ENCODE assay signal across 10 mouse cellular contexts in the genomic region with DNA sequence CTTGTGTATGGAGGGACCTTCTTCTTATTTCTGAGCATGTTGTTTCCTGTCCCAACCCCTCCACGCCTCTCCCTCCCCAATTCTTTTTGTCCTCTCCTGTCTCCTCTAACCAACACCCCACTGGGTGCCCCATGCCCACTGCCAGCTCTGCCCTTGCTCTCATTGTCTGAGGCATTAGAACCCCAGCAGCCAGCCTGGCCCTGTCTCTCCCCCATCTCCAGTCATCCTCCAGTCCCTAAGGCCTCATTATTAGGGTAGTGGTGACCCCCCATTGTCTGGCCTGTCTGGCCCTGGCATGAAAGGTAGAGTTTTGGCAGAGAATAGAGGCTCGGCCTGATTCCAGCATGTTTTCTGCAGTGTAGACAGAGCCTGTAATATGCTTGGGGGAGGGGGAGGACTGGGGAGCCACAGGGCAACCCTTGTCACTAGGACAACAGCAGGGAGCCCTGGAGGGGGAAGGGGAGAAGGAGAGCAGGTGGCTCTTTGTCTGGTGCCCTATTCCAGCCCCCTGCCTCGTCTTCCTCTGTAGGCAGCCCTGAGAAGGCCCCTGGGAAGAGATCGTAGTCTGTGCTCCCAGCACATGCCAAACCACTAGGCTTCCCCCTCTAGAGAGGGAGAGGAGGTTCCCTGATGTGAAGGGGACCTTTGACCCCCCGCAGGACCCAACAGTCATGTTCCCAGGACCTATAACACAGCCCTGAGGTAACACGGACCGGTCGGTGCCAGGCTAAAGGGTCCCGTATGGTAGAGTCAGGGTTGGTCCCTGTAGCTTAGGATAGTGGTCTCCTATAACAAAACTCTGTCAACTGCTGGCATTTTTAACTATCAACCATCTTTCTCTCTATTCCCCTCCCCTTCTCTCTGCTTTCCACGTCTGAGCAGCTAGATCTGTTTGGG. TPM values are rescaled to one million over a fixed set of nuclear protein-coding genes. Genes with fewer than 3 reads are reported as not detected.
A peak's percentile ranks its signal among the peaks of the same experiment; 100 is the strongest.
DNase-seq lines count a peak whose midpoint lies in the region; ATAC-seq and TF ChIP-seq lines count a peak whose summit lies in the region.
"Had no signal": no experiment of that assay in that cellular context is flagged by ENCODE, and none has a peak within 500 bp of the region (broad histone marks: within the 10 kb centered on the region; RNA-seq: fewer than 3 reads in every experiment).

No protein-coding gene starts in this region.

- peak; percentile 92 for ATAC-seq in forebrain, embryonic 16.5 days
- ATAC-seq in midbrain, embryonic 13.5 days: peak; percentile 93

- H3K4me3 ChIP-seq in forebrain, embryonic 16.5 days (replicated peaks; ENCODE audit: low read length): no peak overlapping the region
- no peak overlapping the region for H3K4me3 ChIP-seq in midbrain, embryonic 13.5 days (replicated peaks)

- H3K4me1 ChIP-seq in forebrain, embryonic 16.5 days (replicated peaks; ENCODE audit: control insufficient read depth, insufficient read depth, low read length): peaks cover 42% of the 10 kb centered on the region
- peaks cover 70% of the 10 kb centered on the region for H3K4me1 ChIP-seq in midbrain, embryonic 13.5 days (replicated peaks)

- H3K9me3 ChIP-seq in forebrain, embryonic 16.5 days (ENCODE audit: control insufficient read depth, low read length): no peaks in the 10 kb centered on the region
- H3K9me3 ChIP-seq in midbrain, embryonic 13.5 days: no peaks in the 10 kb centered on the region

- H3K27me3 ChIP-seq in forebrain, embryonic 16.5 days (replicated peaks; ENCODE audit: control insufficient read depth, insufficient read depth, low read length): no peaks in the 10 kb centered on the region
- H3K27me3 ChIP-seq in midbrain, embryonic 13.5 days: no peaks in the 10 kb centered on the region

- no peaks in the 10 kb centered on the region for H3K36me3 ChIP-seq in forebrain, embryonic 16.5 days (ENCODE audit: control insufficient read depth, insufficient read depth)
- H3K36me3 ChIP-seq in midbrain, embryonic 13.5 days: no peaks in the 10 kb centered on the region

- peak; percentile 97 for DNase-seq in brain, embryonic 14.5 days (ENCODE audit: low read depth)
- peak; percentile 68 to 76 for DNase-seq in cerebellum, postnatal 14 days
- DNase-seq in lung, postnatal 10 days: no peak
- DNase-seq in spleen, adult 18-20 months: no peak
- no peak for DNase-seq in B cell, adult 2 months
- no peak for DNase-seq in frontal cortex, postnatal 14 days (ENCODE audit: low spot score in 2 of 2)
- DNase-seq: kidney, postnatal 25 days; lung, embryonic 14.5 days had no signal

- WGBS in forebrain, embryonic 16.5 days: 18% methylated on average over 10 of the region's 10 CpGs
- WGBS in midbrain, embryonic 13.5 days: 23% methylated on average over 10 of the region's 10 CpGs

- no peak for TF ChIP-seq POLR2A in brain, embryonic 14.5 days (IDR thresholded peaks at IDR 0.05; ENCODE audit: borderline replicate concordance, extremely low read depth, insufficient read depth, insufficient read length, poor library complexity, severe bottlenecking)

- H3K9ac ChIP-seq in forebrain, embryonic 16.5 days (replicated peaks; ENCODE audit: low read depth, low read length): no peak overlapping the region
- peak overlapping the region; percentile 47; the same call in 1 of the 2 replicates for H3K9ac ChIP-seq in midbrain, embryonic 13.5 days (replicated peaks)
- H3K9ac ChIP-seq: lung, embryonic 14.5 days had no signal

- TF ChIP-seq CTCF in brain, embryonic 14.5 days (IDR thresholded peaks at IDR 0.05; ENCODE audit: borderline replicate concordance, extremely low read depth, insufficient read depth, insufficient read length): no peak

- peak overlapping the region; percentile 74 for H3K27ac ChIP-seq in forebrain, embryonic 16.5 days (ENCODE audit: low read length)
- peak overlapping the region; percentile 88 for H3K27ac ChIP-seq in midbrain, embryonic 13.5 days

- H3K4me2 ChIP-seq in forebrain, embryonic 16.5 days (ENCODE audit: low read length): no peak overlapping the region
- H3K4me2 ChIP-seq in midbrain, embryonic 13.5 days (replicated peaks): no peak overlapping the region
- H3K4me2 ChIP-seq: lung, embryonic 14.5 days had no signal

RNA-seq across cellular contexts. Expression of a gene that starts 15.3 kb away (rescaled TPM):
- 19.6 and 23.4 TPM in 2 replicates for polyA plus RNA-seq in brain, embryonic 14.5 days (2012; rRNA removed)
- polyA plus RNA-seq in forebrain, embryonic 16.5 days (2015; fragmentation: Nextera tagmentation; extraction: Ambion mirVana): 12.2 and 13.5 TPM in 2 replicates
- 15.3 and 28.0 TPM in 2 replicates for polyA plus RNA-seq in midbrain, embryonic 13.5 days (2015; fragmentation: Nextera tagmentation; extraction: Ambion mirVana)

Comparison
In these comparisons a context has a peak if more than half of its experiments do, and no peak if none do; other contexts are left out.
1. DNase-seq: peak in brain, embryonic 14.5 days (single experiment) and cerebellum, postnatal 14 days (2 of 2); none in lung, postnatal 10 days (single experiment), spleen, adult 18-20 months (0 of 2), B cell, adult 2 months (0 of 2) and frontal cortex, postnatal 14 days (0 of 2).